Mouse (Mus musculus) C2C12 (cell line): ENCODE measurements at regions not wholly inside any gene's neighbourhood (a gene's known extent, or its start where the extent isn't known, plus 50 kb on each side); places are given as distances from the start of the nearest gene placed in this dataset.

Experiments used
- CEBPB ChIP-seq: IDR thresholded peaks from one replicate; pipeline ENCODE4 v1.6.1; 2011; ENCODE audit warnings: low read depth, mild to moderate bottlenecking, control low read depth, moderate library complexity
- CTCF ChIP-seq: IDR thresholded peaks from one replicate; pipeline ENCODE4 v1.5.1; 2011; ENCODE audit not compliant: control insufficient read depth, insufficient read depth, insufficient read length
- FOSL1 ChIP-seq: IDR thresholded peaks from one replicate; pipeline ENCODE4 v1.8.0; 2011; ENCODE audit warnings: mild to moderate bottlenecking, low read length; ENCODE audit not compliant: poor library complexity, insufficient read depth, severe bottlenecking
- MAX ChIP-seq: IDR thresholded peaks from one replicate; pipeline ENCODE4 v1.6.1; 2011; ENCODE audit warnings: mild to moderate bottlenecking, control low read depth
- MYOD1 ChIP-seq: IDR thresholded peaks from one replicate; pipeline ENCODE4 v1.6.1; 2011; ENCODE audit warnings: low read depth; ENCODE audit not compliant: control insufficient read depth, insufficient read length
- MYOG ChIP-seq: IDR thresholded peaks from one replicate; pipeline ENCODE4 v1.6.1; 2011; ENCODE audit not compliant: control insufficient read depth, insufficient read length; ENCODE audit errors: extremely low read depth
- USF1 ChIP-seq: IDR thresholded peaks from one replicate; pipeline ENCODE4 v1.6.1; 2011; ENCODE audit warnings: low read depth, mild to moderate bottlenecking, control low read depth, moderate library complexity

- TF ChIP-seq CTCF: no peak
- no peak for TF ChIP-seq CEBPB
- TF ChIP-seq USF1: no peak
- TF ChIP-seq MAX: no peak
- TF ChIP-seq MYOD1: no peak
- TF ChIP-seq FOSL1: no peak
- TF ChIP-seq MYOG: no peak
Observed at GRCm38 (mm10) chr14:24763845-24764244, 276.9 kb downstream of the Rps24 start.
